Mouse (Mus musculus) splenic B cell, adult 2 months (primary cell): ENCODE measurements around the gene Acat2.
"Not testable (repeated sequence)": the region's sequence is repeated elsewhere in the genome, so short reads cannot be mapped to it uniquely, and the experiment has no call there.

ENCODE experiments used
- DNase-seq: peaks from one replicate; pipeline ENCODE4 v3.0.0-alpha.2; 2011; ENCODE audit warnings: low read depth, low spot score
- H3K27me3 ChIP-seq: 2 replicates; pipeline ENCODE4 v1.6.1; 2012; ENCODE audit warnings: mild to moderate bottlenecking, low read length, moderate library complexity, mixed read lengths; ENCODE audit not compliant: control insufficient read depth, poor library complexity, insufficient read depth, severe bottlenecking
- H3K36me3 ChIP-seq: 2 replicates; pipeline ENCODE4 v1.6.1; 2012; ENCODE audit warnings: mild to moderate bottlenecking, low read length, moderate library complexity, mixed read lengths; ENCODE audit not compliant: control insufficient read depth, poor library complexity, insufficient read depth, severe bottlenecking

Acat2 gene

DNA sequence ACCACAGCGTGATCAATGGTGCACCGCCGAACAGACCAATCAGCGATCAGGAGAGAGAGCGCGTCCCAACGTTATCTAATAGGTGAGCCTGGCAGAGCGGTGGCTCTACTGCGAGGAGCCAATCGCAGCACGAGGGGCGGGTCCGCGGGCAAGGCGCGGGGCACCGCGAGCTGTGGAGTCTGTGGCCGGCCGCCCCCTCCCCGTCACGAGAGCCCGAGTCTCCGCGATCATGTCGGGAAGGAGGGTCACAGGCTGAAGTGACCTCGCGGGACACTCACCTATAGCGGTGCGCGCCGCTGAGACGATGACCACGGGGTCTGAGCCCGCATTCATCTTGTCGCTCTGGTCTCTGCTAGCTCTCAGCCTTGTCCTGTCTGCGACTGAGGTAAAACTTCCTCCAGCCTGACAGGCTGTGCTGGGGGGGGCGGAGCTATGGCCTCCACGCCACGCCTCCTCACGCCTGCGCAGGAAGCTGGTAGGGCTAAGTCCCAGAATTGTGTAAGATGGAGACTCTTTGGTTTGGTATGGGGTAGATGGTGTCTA lies at the start of gene Acat2:
TSS of gene Acat2 (minus strand) at position 417 of the 543 bp plus-strand sequence.
- no peaks in the 10 kb centered on the region for H3K27me3 ChIP-seq
- no peaks in the 10 kb centered on the region; the same call in 1 of the 2 replicates for H3K36me3 ChIP-seq
- peak; percentile 96 for DNase-seq

GRCm38 (mm10) chr17:13009887-13010286 lies 49.3 kb upstream of the Acat2 start:
- DNase-seq = peak; percentile 72
- Histone ChIP-seq H3K27me3 (no peaks in the 10 kb centered on the region), H3K36me3 (peaks cover 2% of the 10 kb centered on the region)

DNA sequence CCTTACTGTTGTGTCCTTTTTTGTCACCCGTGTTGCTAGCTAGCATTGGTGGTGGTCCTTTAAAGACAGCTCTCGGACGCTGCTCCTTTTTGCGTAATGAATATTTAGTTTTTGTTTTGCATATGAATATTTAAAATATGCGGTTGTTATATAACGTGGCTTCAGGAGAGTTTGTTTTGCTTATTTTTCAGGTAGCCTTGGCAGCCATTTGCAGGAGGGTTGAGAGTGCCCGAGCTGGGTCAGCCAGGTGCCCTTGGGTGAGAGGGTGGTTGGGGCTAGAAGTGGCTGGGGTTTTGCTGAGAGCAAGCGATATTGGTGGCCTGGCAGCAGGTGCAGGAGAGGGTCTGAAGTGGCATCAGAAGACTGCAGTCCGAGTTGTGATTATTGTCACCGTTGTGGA lies 48.0 kb upstream of the Acat2 start:
- no peaks in the 10 kb centered on the region for H3K27me3 ChIP-seq
- DNase-seq = peak; percentile 58
- peaks cover 2% of the 10 kb centered on the region for H3K36me3 ChIP-seq

DNA sequence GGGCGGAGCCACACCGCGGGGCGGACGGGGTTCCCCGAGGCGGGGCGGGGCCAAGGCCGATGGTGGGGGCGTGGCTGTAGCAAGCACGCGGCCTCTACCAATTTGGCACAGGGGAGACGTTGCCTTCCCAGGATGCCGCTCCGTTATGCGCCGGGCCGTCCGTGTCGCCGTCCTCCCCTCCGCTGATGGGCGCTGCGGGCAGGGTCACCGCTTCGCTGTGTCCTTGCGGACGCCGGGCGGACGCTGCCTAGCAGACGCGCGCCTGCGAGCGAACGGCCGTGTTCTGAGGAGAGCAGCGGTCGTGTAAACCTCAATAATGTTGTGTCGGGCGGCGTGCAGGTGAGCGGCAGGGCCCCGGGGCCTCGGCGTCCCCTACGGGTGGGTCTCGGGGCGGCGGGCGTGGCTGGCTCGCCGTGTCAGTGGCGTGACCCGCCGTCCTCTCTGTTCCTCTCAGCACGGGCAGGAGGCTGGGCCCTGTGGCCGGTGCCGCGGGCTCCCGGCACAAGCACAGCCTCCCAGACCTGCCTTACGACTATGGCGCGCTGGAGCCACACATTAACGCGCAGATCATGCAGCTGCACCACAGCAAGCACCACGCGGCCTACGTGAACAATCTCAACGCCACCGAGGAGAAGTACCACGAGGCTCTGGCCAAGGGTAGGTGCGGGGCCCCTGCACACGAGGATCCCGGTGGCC lies 47.3 kb upstream of the Acat2 start:
- peak; percentile 96 for DNase-seq
- Histone ChIP-seq H3K36me3 (no peaks in the 10 kb centered on the region), H3K27me3 (no peaks in the 10 kb centered on the region)

- no peak for DNase-seq
- no peaks in the 10 kb centered on the region for H3K36me3 ChIP-seq
- H3K27me3 ChIP-seq = no peaks in the 10 kb centered on the region
These were observed 46.4 kb upstream of the Acat2 start for GRCm38 (mm10) chr17:13006984-13007383.

DNA sequence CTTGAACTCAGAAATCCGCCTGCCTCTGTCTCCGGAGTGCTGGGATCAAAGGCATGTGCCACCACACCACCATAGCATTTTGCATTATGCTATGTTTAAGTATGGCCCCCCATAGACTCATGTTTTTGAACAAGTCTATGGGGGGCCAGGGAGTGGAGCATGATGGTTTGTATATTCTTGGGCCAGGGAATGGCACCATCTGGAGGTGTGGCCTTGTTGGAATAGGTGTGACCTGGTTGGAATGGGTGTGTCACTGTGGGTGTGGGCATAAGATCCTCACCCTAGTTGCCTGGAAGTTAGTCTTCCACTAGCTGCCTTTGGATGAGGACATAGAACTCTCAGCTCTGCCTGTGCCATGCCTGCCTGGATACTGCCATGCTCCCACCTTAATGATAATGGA lies 46.0 kb upstream of the Acat2 start, which contains the start of gene Sod2:
TSS of gene Sod2 (plus strand) at position 301 of the 400 bp plus-strand sequence.
- H3K27me3 ChIP-seq, H3K36me3 ChIP-seq, DNase-seq: not testable (repeated sequence)

DNA sequence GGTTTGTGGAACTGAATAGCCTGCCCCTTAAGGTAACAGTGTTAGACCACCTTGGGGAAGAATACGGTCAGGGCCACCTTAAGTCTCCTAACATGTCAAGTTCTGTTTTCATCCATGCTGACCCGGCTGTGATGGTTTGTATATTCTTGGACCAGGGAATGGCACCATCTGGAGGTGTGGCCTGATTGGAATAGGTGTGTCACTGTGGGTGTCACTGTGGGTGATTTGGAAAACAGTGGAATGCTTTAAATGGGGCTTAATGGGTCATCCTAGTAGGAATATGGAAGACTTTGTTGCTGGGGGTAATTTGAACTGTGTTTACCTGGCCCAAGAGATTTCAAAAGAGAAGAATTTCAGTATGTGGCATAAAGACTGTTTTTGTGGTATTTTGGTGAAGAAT lies 43.9 kb upstream of the Acat2 start:
- not testable (repeated sequence) for H3K36me3 ChIP-seq, H3K27me3 ChIP-seq, DNase-seq

- H3K36me3 ChIP-seq, H3K27me3 ChIP-seq: not testable (repeated sequence)
- peak; percentile 22 for DNase-seq
These were observed 41.7 kb upstream of the Acat2 start for GRCm38 (mm10) chr17:13002243-13002642.

- H3K36me3 ChIP-seq = no peaks in the 10 kb centered on the region
These were observed 38.5 kb upstream of the Acat2 start for GRCm38 (mm10) chr17:12999069-12999468.

GRCm38 (mm10) chr17:12997890-12998289 lies 37.3 kb upstream of the Acat2 start:
- DNase-seq = no peak
- Histone ChIP-seq H3K27me3 (no peaks in the 10 kb centered on the region), H3K36me3 (no peaks in the 10 kb centered on the region)

More at GRCm38 (mm10) chr17:12999069-12999468, 38.5 kb upstream of the Acat2 start:
- DNase-seq = no peak
- no peaks in the 10 kb centered on the region for H3K27me3 ChIP-seq

GRCm38 (mm10) chr17:12996345-12996744 lies 35.8 kb upstream of the Acat2 start:
- H3K27me3 ChIP-seq = no peaks in the 10 kb centered on the region
- no peaks in the 10 kb centered on the region for H3K36me3 ChIP-seq
- DNase-seq = peak; percentile 71

DNA sequence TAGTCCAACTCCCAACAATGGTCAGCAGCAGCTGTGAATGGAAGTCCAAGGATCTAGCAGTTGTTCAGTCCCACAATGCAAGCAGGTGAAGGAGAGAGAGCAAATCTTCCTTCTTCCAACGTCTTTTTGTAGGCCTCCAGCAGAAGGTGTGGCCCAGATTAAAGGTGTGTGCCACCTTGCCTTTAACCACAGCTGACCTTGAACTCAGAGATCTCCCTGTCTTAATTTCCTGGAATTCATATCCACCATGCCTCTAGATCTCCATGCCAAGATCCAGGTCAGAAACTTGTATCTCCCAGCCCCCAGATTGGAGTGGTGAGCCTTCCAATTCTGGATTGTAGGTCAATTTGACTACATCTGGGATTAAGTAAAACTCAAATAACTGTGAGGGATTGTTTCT lies 33.5 kb upstream of the Acat2 start, which contains the start of gene Wtap:
TSS of gene Wtap (minus strand) at position 101 of the 400 bp plus-strand sequence.
- no peaks in the 10 kb centered on the region for H3K27me3 ChIP-seq
- no peak for DNase-seq
- no peaks in the 10 kb centered on the region for H3K36me3 ChIP-seq

DNA sequence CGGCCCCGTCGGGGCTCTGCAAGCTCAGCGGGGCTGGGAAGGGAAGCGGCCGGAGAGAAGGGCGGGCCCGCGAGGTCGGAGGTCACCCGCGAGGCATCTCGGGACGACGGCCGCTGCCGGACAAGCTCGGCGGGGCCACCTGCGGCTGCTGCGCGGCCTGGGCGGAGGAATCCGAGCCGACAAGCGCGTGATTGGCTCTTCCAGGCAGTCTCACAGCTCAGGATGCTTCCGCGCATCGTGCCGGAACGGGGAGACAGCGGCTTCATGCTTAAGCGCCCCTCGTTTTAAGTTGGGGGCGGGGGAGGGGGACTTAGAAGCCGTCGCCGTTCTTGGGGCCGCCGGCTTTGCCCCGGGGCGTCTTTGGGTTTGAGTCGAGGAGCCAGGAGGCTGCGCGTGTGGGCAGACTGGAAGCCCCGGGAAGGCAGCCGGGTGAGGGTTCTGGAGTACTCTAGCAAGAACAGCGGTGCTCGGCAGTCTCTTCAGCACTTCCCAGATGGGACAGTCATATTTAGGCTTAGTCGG lies 32.0 kb upstream of the Acat2 start:
- no peaks in the 10 kb centered on the region for H3K36me3 ChIP-seq
- peak; percentile 88 for DNase-seq
- H3K27me3 ChIP-seq = no peaks in the 10 kb centered on the region

- DNase-seq = peak; percentile 82
- Histone ChIP-seq H3K27me3 (no peaks in the 10 kb centered on the region), H3K36me3 (no peaks in the 10 kb centered on the region)
These were observed 31.2 kb upstream of the Acat2 start for GRCm38 (mm10) chr17:12991635-12992358.

- DNase-seq = peak; percentile 71
- Histone ChIP-seq H3K36me3 (no peaks in the 10 kb centered on the region), H3K27me3 (no peaks in the 10 kb centered on the region)
These were observed 30.7 kb upstream of the Acat2 start for GRCm38 (mm10) chr17:12991194-12991634.
